Mouse (Mus musculus) cerebellum, adult 2 months (tissue): ENCODE data around the gene Usp49.

ENCODE experiments used
- CTCF ChIP-seq: fragments of 200-500 bp; IDR thresholded peaks from 2 replicates; pipeline ENCODE4 v1.5.1; 2011; ENCODE audit warnings: low read depth, mild to moderate bottlenecking, control low read depth, low read length, moderate library complexity, borderline replicate concordance; ENCODE audit not compliant: insufficient read depth
- POLR2A ChIP-seq: fragments of 200-500 bp; IDR thresholded peaks from 2 replicates; pipeline ENCODE4 v1.6.1; 2011; ENCODE audit warnings: low read length, control low read depth, borderline replicate concordance; ENCODE audit not compliant: insufficient read depth

DNA sequence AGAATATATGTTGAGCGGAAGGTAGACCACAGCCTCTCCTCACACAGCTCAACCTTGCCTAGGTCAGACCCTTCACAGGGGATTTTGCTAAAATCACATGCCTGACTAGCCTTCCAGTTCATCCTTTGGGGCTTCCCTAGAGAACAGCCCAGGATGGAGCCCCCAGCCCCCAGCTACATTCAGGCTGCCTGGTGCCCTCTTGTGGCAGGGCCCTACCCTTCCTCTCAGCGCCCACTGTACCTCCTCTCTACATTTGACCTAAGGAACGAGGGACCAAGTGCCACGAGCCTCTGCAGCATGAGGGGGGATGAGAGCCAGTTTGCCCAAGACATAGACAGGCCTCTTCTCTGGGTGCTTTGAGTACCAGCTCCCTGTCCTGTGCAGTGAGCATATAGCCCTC, 74.2 kb downstream of the Usp49 start:
- TF ChIP-seq CTCF = no peak
- TF ChIP-seq POLR2A = no peak
